Mouse (Mus musculus): ENCODE data around the gene Arhgef12. TPM values are rescaled to one million over a fixed set of nuclear protein-coding genes. Genes with fewer than 3 reads are reported as not detected.

The Arhgef12 gene
- polyA plus RNA-seq, 1 experiment from 2014 or later, result 3.9 TPM

GRCm38 (mm10) chr9:43106426-43107186, 433 bp downstream of the Arhgef12 start:
- Histone ChIP-seq H3K36me3 (ENCODE audit: control insufficient read depth, insufficient read depth) (peaks cover 5% of the 10 kb centered on the region; the same call in 1 of the 2 replicates), H3K4me1 (replicated peaks; ENCODE audit: control insufficient read depth, insufficient read depth, low read length) (no peaks in the 10 kb centered on the region), H3K27ac (ENCODE audit: low read depth, low read length) (peak overlapping the region; percentile 92), H3K9ac (ENCODE audit: low read depth, low read length) (peak overlapping the region; percentile 89; the same call in 1 of the 2 replicates), H3K27me3 (replicated peaks; ENCODE audit: control insufficient read depth, insufficient read depth, low read length) (no peaks in the 10 kb centered on the region), H3K9me3 (ENCODE audit: control insufficient read depth) (no peaks in the 10 kb centered on the region), H3K4me3 (ENCODE audit: low read depth, low read length) (peak overlapping the region; percentile 80), H3K4me2 (replicated peaks; ENCODE audit: low read depth) (peak overlapping the region; percentile 78)
- ATAC-seq, result peak; percentile 17; the same call in 1 of the 2 replicates
- TF ChIP-seq CTCF (IDR thresholded peaks at IDR 0.05; ENCODE audit: low read depth), result 0 out of 2 replicates have a peak, but pooled peaks have one; percentile 1
- 14% methylated on average over 22 of the region's 22 CpGs for WGBS

DNA sequence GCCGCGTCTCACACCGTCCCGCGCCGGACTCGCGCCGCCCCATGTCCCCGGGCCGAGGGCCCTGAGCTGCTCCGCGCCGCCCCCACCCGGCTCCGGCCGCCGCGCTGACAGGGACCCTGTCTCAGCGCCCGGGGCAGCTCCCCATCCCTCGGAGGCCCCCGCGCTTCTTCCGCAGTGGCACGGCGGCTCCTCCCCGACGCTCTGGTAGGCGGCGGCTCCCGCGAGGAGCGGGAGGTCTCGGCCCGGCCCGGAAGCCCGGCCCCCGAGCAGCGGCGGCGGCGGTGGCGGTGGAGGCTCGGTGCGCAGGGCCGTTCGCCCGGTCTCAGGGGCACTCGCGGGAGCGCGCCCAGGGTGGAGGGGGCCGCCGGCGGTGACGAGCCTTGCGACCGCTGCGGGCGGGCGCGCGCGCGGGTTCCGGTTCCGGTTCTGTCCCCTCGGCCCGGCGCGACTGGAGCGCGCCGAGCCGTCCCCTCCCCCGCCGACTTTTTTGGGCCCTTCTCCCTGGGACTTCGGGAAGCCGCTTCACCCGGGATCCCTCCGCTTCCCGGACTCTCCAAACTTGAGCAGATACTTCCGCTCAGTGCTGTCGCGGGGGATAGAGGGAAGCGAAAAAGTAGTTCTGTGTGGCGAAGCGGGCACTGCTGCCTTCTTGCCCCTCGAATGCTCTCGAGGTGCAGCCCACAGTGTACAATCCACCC, 1.2 kb downstream of the Arhgef12 start:
- ATAC-seq, result peak; percentile 87
- no peaks in the 10 kb centered on the region for H3K4me1 ChIP-seq (replicated peaks; ENCODE audit: control insufficient read depth, insufficient read depth, low read length)
- no peaks in the 10 kb centered on the region for H3K36me3 ChIP-seq (ENCODE audit: control insufficient read depth, insufficient read depth)
- peak overlapping the region; percentile 78 for H3K4me2 ChIP-seq (replicated peaks; ENCODE audit: low read depth)
- peak overlapping the region; percentile 80 for H3K4me3 ChIP-seq (ENCODE audit: low read depth, low read length)
- under 1% methylated on average over 68 of the region's 91 CpGs for WGBS
- peak overlapping the region; percentile 92 for H3K27ac ChIP-seq (ENCODE audit: low read depth, low read length)
- H3K9me3 ChIP-seq (ENCODE audit: control insufficient read depth), result no peaks in the 10 kb centered on the region
- no peak for TF ChIP-seq CTCF (IDR thresholded peaks at IDR 0.05; ENCODE audit: low read depth)
- H3K27me3 ChIP-seq (replicated peaks; ENCODE audit: control insufficient read depth, insufficient read depth, low read length), result no peaks in the 10 kb centered on the region
- peak overlapping the region; percentile 89 for H3K9ac ChIP-seq (ENCODE audit: low read depth, low read length)

GRCm38 (mm10) chr9:43104873-43105663, 2.0 kb downstream of the Arhgef12 start:
- H3K36me3 ChIP-seq (ENCODE audit: control insufficient read depth, insufficient read depth), result no peaks in the 10 kb centered on the region
- peak overlapping the region; percentile 89 for H3K9ac ChIP-seq (ENCODE audit: low read depth, low read length)
- peak overlapping the region; percentile 80 for H3K4me3 ChIP-seq (ENCODE audit: low read depth, low read length)
- under 1% methylated on average over 40 of the region's 40 CpGs for WGBS
- H3K27ac ChIP-seq (ENCODE audit: low read depth, low read length), result peak overlapping the region; percentile 92
- ATAC-seq, result peak; percentile 63; the same call in 1 of the 2 replicates
- no peaks in the 10 kb centered on the region for H3K9me3 ChIP-seq (ENCODE audit: control insufficient read depth)
- no peak; the same call in 1 of the 2 replicates for TF ChIP-seq CTCF (IDR thresholded peaks at IDR 0.05; ENCODE audit: low read depth)
- H3K27me3 ChIP-seq (replicated peaks; ENCODE audit: control insufficient read depth, insufficient read depth, low read length), result no peaks in the 10 kb centered on the region
- H3K4me1 ChIP-seq (replicated peaks; ENCODE audit: control insufficient read depth, insufficient read depth, low read length), result no peaks in the 10 kb centered on the region
- peak overlapping the region; percentile 78 for H3K4me2 ChIP-seq (replicated peaks; ENCODE audit: low read depth)

- no peak for ATAC-seq
- H3K4me1 ChIP-seq (replicated peaks; ENCODE audit: control insufficient read depth, insufficient read depth, low read length), result no peaks in the 10 kb centered on the region
- H3K27me3 ChIP-seq (replicated peaks; ENCODE audit: control insufficient read depth, insufficient read depth, low read length), result no peaks in the 10 kb centered on the region
- H3K9me3 ChIP-seq (ENCODE audit: control insufficient read depth), result no peaks in the 10 kb centered on the region
- H3K4me3 ChIP-seq (ENCODE audit: low read depth, low read length), result peak overlapping the region; percentile 80
- WGBS, result 2% methylated on average over 4 of the region's 4 CpGs
- H3K27ac ChIP-seq (ENCODE audit: low read depth, low read length), result no peak overlapping the region
- peak overlapping the region; percentile 89 for H3K9ac ChIP-seq (ENCODE audit: low read depth, low read length)
- TF ChIP-seq CTCF (IDR thresholded peaks at IDR 0.05; ENCODE audit: low read depth), result no peak
- H3K4me2 ChIP-seq (replicated peaks; ENCODE audit: low read depth), result peak overlapping the region; percentile 78
- no peaks in the 10 kb centered on the region for H3K36me3 ChIP-seq (ENCODE audit: control insufficient read depth, insufficient read depth)
Measured at GRCm38 (mm10) chr9:43104526-43104872, 2.5 kb downstream of the Arhgef12 start.

GRCm38 (mm10) chr9:43103675-43104299, 3.3 kb downstream of the Arhgef12 start:
- no peak for TF ChIP-seq CTCF (IDR thresholded peaks at IDR 0.05; ENCODE audit: low read depth)
- H3K4me1 ChIP-seq (replicated peaks; ENCODE audit: control insufficient read depth, insufficient read depth, low read length), result no peaks in the 10 kb centered on the region
- H3K9me3 ChIP-seq (ENCODE audit: control insufficient read depth), result no peaks in the 10 kb centered on the region
- H3K27ac ChIP-seq (ENCODE audit: low read depth, low read length), result no peak overlapping the region
- no peak overlapping the region for H3K9ac ChIP-seq (ENCODE audit: low read depth, low read length)
- H3K4me3 ChIP-seq (ENCODE audit: low read depth, low read length), result peak overlapping the region; percentile 80
- no peaks in the 10 kb centered on the region for H3K36me3 ChIP-seq (ENCODE audit: control insufficient read depth, insufficient read depth)
- H3K4me2 ChIP-seq (replicated peaks; ENCODE audit: low read depth), result peak overlapping the region; percentile 78
- WGBS, result 20% methylated on average over 4 of the region's 4 CpGs
- ATAC-seq, result no peak
- no peaks in the 10 kb centered on the region for H3K27me3 ChIP-seq (replicated peaks; ENCODE audit: control insufficient read depth, insufficient read depth, low read length)

All from intestine, postnatal 0 days (tissue).